Mouse (Mus musculus): Measurements from ENCODE around the gene Creb5. TPM values are rescaled to one million over a fixed set of nuclear protein-coding genes. Genes with fewer than 3 reads are reported as not detected.

Gene Creb5
- polyA plus RNA-seq, 1 experiment, result 6.1 TPM

GRCm38 (mm10) chr6:53603695-53604094, 316.6 kb downstream of the Creb5 start:
- no peak overlapping the region for H3K4me3 ChIP-seq (ENCODE audit: low read depth, low read length)
- TF ChIP-seq CTCF (IDR thresholded peaks at IDR 0.05; ENCODE audit: low read depth, low read length) (no peak), EP300 (IDR thresholded peaks at IDR 0.05; ENCODE audit: insufficient read depth, low read depth, low read length) (no peak), POLR2A (IDR thresholded peaks at IDR 0.05; ENCODE audit: insufficient read depth, low read length) (no peak)
- H3K4me1 ChIP-seq (ENCODE audit: control insufficient read depth, insufficient read depth, low read length), result no peaks in the 10 kb centered on the region
- H3K36me3 ChIP-seq (ENCODE audit: control insufficient read depth, insufficient read depth, low read length, poor library complexity, severe bottlenecking), result no peaks in the 10 kb centered on the region
- H3K27me3 ChIP-seq (ENCODE audit: control insufficient read depth, insufficient read depth, low read length, poor library complexity, severe bottlenecking), result no peaks in the 10 kb centered on the region
- no peaks in the 10 kb centered on the region for H3K9me3 ChIP-seq (replicated peaks; ENCODE audit: control insufficient read depth, insufficient read depth, low read length, poor library complexity, severe bottlenecking)
- no peak overlapping the region for H3K27ac ChIP-seq (ENCODE audit: insufficient read depth, low read length)
- H3K9ac ChIP-seq (ENCODE audit: low read depth, poor library complexity, severe bottlenecking), result no peak overlapping the region

DNA sequence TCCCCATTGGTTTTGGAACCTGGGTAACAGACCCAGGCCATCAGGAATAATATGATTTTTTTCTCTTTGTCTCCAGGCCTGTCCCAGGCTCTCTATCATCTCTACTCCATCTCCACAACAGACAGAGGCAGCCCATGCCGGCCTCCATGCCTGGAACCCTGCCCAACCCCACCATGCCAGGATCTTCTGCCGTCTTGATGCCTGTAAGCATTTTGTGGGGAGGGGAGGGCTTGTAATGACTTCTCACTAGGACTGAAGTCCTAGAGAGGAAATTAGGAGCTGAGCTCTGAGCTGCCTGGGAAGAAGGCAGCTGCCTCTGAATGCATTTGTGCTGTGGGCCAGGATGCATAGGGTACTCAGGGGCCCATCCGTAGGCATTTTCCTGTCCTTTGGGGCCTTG, 317.3 kb downstream of the Creb5 start:
- Histone ChIP-seq H3K4me3 (ENCODE audit: low read depth, low read length) (no peak overlapping the region), H3K36me3 (ENCODE audit: control insufficient read depth, insufficient read depth, low read length, poor library complexity, severe bottlenecking) (no peaks in the 10 kb centered on the region), H3K4me1 (ENCODE audit: control insufficient read depth, insufficient read depth, low read length) (no peaks in the 10 kb centered on the region), H3K27me3 (ENCODE audit: control insufficient read depth, insufficient read depth, low read length, poor library complexity, severe bottlenecking) (no peaks in the 10 kb centered on the region), H3K27ac (ENCODE audit: insufficient read depth, low read length) (no peak overlapping the region), H3K9ac (ENCODE audit: low read depth, poor library complexity, severe bottlenecking) (no peak overlapping the region), H3K9me3 (replicated peaks; ENCODE audit: control insufficient read depth, insufficient read depth, low read length, poor library complexity, severe bottlenecking) (no peaks in the 10 kb centered on the region)
- TF ChIP-seq POLR2A (IDR thresholded peaks at IDR 0.05; ENCODE audit: insufficient read depth, low read length) (no peak), EP300 (IDR thresholded peaks at IDR 0.05; ENCODE audit: insufficient read depth, low read depth, low read length) (no peak), CTCF (IDR thresholded peaks at IDR 0.05; ENCODE audit: low read depth, low read length) (no peak)

- TF ChIP-seq EP300 (IDR thresholded peaks at IDR 0.05; ENCODE audit: insufficient read depth, low read depth, low read length) (no peak), CTCF (IDR thresholded peaks at IDR 0.05; ENCODE audit: low read depth, low read length) (no peak), POLR2A (IDR thresholded peaks at IDR 0.05; ENCODE audit: insufficient read depth, low read length) (no peak)
- no peak overlapping the region for H3K27ac ChIP-seq (ENCODE audit: insufficient read depth, low read length)
- H3K36me3 ChIP-seq (ENCODE audit: control insufficient read depth, insufficient read depth, low read length, poor library complexity, severe bottlenecking), result no peaks in the 10 kb centered on the region
- H3K4me1 ChIP-seq (ENCODE audit: control insufficient read depth, insufficient read depth, low read length), result no peaks in the 10 kb centered on the region
- H3K9ac ChIP-seq (ENCODE audit: low read depth, poor library complexity, severe bottlenecking), result no peak overlapping the region
- H3K9me3 ChIP-seq (replicated peaks; ENCODE audit: control insufficient read depth, insufficient read depth, low read length, poor library complexity, severe bottlenecking), result no peaks in the 10 kb centered on the region
- no peaks in the 10 kb centered on the region for H3K27me3 ChIP-seq (ENCODE audit: control insufficient read depth, insufficient read depth, low read length, poor library complexity, severe bottlenecking)
- H3K4me3 ChIP-seq (ENCODE audit: low read depth, low read length), result no peak overlapping the region
Observed at GRCm38 (mm10) chr6:53605184-53605583, 318.1 kb downstream of the Creb5 start.

DNA sequence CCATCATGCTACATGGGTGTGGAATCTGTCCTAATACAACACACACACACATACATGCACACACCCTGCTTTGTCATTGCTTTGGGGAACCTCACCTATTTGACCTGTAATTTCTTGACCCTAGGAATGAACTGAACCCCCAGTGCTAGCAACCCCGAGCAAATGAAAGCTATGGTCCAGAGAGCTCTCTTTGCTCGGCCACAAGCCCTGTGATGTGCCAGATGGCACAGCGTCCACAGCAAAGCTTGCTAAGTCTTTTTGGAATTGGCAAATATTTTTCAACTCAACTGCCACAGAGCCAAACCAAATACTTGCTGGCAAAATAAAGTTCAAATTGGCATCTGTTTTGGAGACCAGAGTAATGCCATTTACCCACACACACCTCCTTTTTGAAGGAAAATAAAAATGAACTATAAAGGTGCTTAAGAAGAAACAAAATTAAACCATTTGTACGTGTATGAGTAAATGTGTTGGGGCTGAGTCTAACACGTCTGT, 324.4 kb downstream of the Creb5 start:
- H3K9me3 ChIP-seq (replicated peaks; ENCODE audit: control insufficient read depth, insufficient read depth, low read length, poor library complexity, severe bottlenecking), result no peaks in the 10 kb centered on the region
- H3K27me3 ChIP-seq (ENCODE audit: control insufficient read depth, insufficient read depth, low read length, poor library complexity, severe bottlenecking), result no peaks in the 10 kb centered on the region
- TF ChIP-seq POLR2A (IDR thresholded peaks at IDR 0.05; ENCODE audit: insufficient read depth, low read length) (no peak), CTCF (IDR thresholded peaks at IDR 0.05; ENCODE audit: low read depth, low read length) (no peak), EP300 (IDR thresholded peaks at IDR 0.05; ENCODE audit: insufficient read depth, low read depth, low read length) (no peak)
- no peak overlapping the region for H3K27ac ChIP-seq (ENCODE audit: insufficient read depth, low read length)
- H3K9ac ChIP-seq (ENCODE audit: low read depth, poor library complexity, severe bottlenecking), result no peak overlapping the region
- H3K4me1 ChIP-seq (ENCODE audit: control insufficient read depth, insufficient read depth, low read length), result no peaks in the 10 kb centered on the region
- no peak overlapping the region for H3K4me3 ChIP-seq (ENCODE audit: low read depth, low read length)
- H3K36me3 ChIP-seq (ENCODE audit: control insufficient read depth, insufficient read depth, low read length, poor library complexity, severe bottlenecking), result no peaks in the 10 kb centered on the region

DNA sequence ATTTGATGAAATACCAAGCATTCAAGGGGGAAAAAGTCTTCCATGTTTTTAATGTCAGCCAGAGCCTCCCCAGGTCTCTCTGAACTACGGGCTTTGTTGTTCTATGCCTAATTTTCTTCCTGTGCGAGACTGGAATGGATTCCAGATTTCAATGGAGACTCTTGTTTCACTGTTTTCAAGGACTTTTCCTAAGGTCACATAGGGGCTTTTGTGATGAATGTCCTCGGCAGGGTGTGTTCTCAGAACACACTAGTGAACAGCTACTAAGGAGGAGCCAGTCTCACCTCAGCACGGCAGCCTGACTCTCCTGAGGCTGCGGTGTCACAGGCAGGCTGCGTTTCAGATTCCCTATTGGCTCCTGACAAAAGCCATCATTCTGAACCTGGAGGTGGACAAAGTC, 325.6 kb downstream of the Creb5 start:
- no peaks in the 10 kb centered on the region for H3K36me3 ChIP-seq (ENCODE audit: control insufficient read depth, insufficient read depth, low read length, poor library complexity, severe bottlenecking)
- H3K4me1 ChIP-seq (ENCODE audit: control insufficient read depth, insufficient read depth, low read length), result no peaks in the 10 kb centered on the region
- no peak for TF ChIP-seq POLR2A (IDR thresholded peaks at IDR 0.05; ENCODE audit: insufficient read depth, low read length)
- TF ChIP-seq EP300 (IDR thresholded peaks at IDR 0.05; ENCODE audit: insufficient read depth, low read depth, low read length), result no peak
- no peak for TF ChIP-seq CTCF (IDR thresholded peaks at IDR 0.05; ENCODE audit: low read depth, low read length)
- no peak overlapping the region for H3K9ac ChIP-seq (ENCODE audit: low read depth, poor library complexity, severe bottlenecking)
- no peaks in the 10 kb centered on the region for H3K27me3 ChIP-seq (ENCODE audit: control insufficient read depth, insufficient read depth, low read length, poor library complexity, severe bottlenecking)
- no peaks in the 10 kb centered on the region for H3K9me3 ChIP-seq (replicated peaks; ENCODE audit: control insufficient read depth, insufficient read depth, low read length, poor library complexity, severe bottlenecking)
- H3K4me3 ChIP-seq (ENCODE audit: low read depth, low read length), result no peak overlapping the region
- H3K27ac ChIP-seq (ENCODE audit: insufficient read depth, low read length), result no peak overlapping the region

DNA sequence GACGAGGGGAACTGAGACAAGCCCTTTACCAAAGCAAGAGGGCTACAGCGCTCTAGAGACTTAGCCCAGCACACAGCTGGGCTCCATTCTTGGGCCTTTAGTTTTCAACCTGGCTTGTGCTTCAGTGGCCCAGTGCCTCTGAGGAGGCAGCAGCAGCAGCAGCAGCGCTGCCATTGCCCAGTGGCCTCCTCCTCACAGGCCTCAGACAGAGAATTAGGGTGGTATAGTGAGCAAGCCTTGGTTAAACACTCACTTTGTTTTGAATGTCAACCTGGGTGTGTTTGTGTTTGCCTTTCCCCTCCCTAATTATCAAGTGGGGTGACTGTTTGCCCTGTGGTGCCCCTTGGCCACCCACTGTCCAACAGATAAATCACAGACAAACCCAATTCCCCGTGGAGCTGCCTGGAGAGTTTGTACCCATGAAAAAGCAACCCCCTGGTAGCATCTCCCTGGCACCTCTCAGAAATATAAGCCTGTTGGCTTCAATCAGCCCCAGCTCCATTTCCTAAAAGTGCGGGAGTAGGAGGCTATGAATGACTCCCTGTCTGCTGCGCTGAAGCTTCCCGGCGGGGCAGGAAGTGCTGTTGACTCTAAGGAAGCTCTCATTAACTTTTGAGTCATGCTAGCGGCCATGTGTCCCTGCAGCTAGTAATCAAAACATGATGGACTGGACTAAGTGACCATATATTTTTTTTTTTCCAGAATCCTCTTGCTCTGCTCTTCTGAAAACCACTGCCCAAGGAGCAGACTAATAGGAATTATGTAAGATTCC, 328.6 kb downstream of the Creb5 start:
- H3K27ac ChIP-seq (ENCODE audit: insufficient read depth, low read length), result no peak overlapping the region
- no peaks in the 10 kb centered on the region for H3K27me3 ChIP-seq (ENCODE audit: control insufficient read depth, insufficient read depth, low read length, poor library complexity, severe bottlenecking)
- H3K4me1 ChIP-seq (ENCODE audit: control insufficient read depth, insufficient read depth, low read length), result no peaks in the 10 kb centered on the region
- no peaks in the 10 kb centered on the region for H3K9me3 ChIP-seq (replicated peaks; ENCODE audit: control insufficient read depth, insufficient read depth, low read length, poor library complexity, severe bottlenecking)
- no peaks in the 10 kb centered on the region for H3K36me3 ChIP-seq (ENCODE audit: control insufficient read depth, insufficient read depth, low read length, poor library complexity, severe bottlenecking)
- no peak overlapping the region for H3K4me3 ChIP-seq (ENCODE audit: low read depth, low read length)
- H3K9ac ChIP-seq (ENCODE audit: low read depth, poor library complexity, severe bottlenecking), result no peak overlapping the region
- TF ChIP-seq EP300 (IDR thresholded peaks at IDR 0.05; ENCODE audit: insufficient read depth, low read depth, low read length) (no peak), CTCF (IDR thresholded peaks at IDR 0.05; ENCODE audit: low read depth, low read length) (no peak), POLR2A (IDR thresholded peaks at IDR 0.05; ENCODE audit: insufficient read depth, low read length) (no peak)

Data from ES-Bruce4 (cell line).